Mouse (Mus musculus) forebrain, embryonic 15.5 days (tissue): Measurements from ENCODE around the gene H2-Q6. TPM values are rescaled to one million over a fixed set of nuclear protein-coding genes. Genes with fewer than 3 reads are reported as not detected.
"Not testable (repeated sequence)": the region's sequence is repeated elsewhere in the genome, so short reads cannot be mapped to it uniquely, and the experiment has no call there.

Experiments used
- ATAC-seq: fragments of 200-750 bp; cut with Nextera tagmentation; replicated peaks from 2 replicates; pipeline ENCODE4 v1.8.0; 2017; ENCODE audit warnings: mild to moderate bottlenecking, moderate TSS enrichment, moderate library complexity
- H3K27ac ChIP-seq: fragments of 300-500 bp; sonication (generic); replicated peaks from 2 replicates; pipeline ENCODE4 v1.5.1; 2015; ENCODE audit warnings: mild to moderate bottlenecking, inconsistent platforms
- H3K27me3 ChIP-seq: fragments of 300-500 bp; sonication (generic); 2 replicates; pipeline ENCODE4 v1.6.1; 2015; ENCODE audit warnings: inconsistent platforms
- H3K36me3 ChIP-seq: fragments of 300-500 bp; sonication (generic); 2 replicates; pipeline ENCODE4 v1.6.1; 2015; ENCODE audit warnings: mild to moderate bottlenecking, inconsistent platforms
- H3K4me1 ChIP-seq: fragments of 300-500 bp; sonication (generic); 2 replicates; pipeline ENCODE4 v1.6.1; 2015; ENCODE audit warnings: inconsistent platforms
- H3K4me2 ChIP-seq: fragments of 300-500 bp; sonication (generic); replicated peaks from 2 replicates; pipeline ENCODE4 v1.6.1; 2015; ENCODE audit warnings: mild to moderate bottlenecking, inconsistent platforms
- H3K4me3 ChIP-seq: fragments of 300-500 bp; sonication (generic); 2 replicates; pipeline ENCODE4 v1.5.1; 2015; ENCODE audit warnings: mild to moderate bottlenecking, inconsistent platforms
- H3K9ac ChIP-seq: fragments of 300-500 bp; sonication (generic); replicated peaks from 2 replicates; pipeline ENCODE4 v1.6.1; 2015; ENCODE audit warnings: mild to moderate bottlenecking, inconsistent platforms
- H3K9me3 ChIP-seq: fragments of 300-500 bp; sonication (generic); 2 replicates; pipeline ENCODE4 v1.6.1; 2016; ENCODE audit warnings: inconsistent platforms
- whole genome bisulfite sequencing: fragments of 180-500 bp; shearing (Covaris S2); methylation state at CpG from one replicate; pipeline ENCODE4 v1.1.7; 2015; ENCODE audit warnings: mixed read lengths; 5-methylcytosine and 5-hydroxymethylcytosine counted together
- polyA plus RNA-seq: library from polyadenylated mRNA; unstranded; fragments of >200 nt; fragmentation: Nextera tagmentation; extraction: Ambion mirVana; gene quantifications from 2 replicates; pipeline ENCODE4 v1.2.1, GENCODE M21; 2015

The H2-Q6 gene
- polyA plus RNA-seq, 1 experiment from 2014 or later = 0.53 TPM

GRCm38 (mm10) chr17:35438395-35438794 is 13.7 kb downstream of the H2-Q6 start:
- not testable (repeated sequence) for H3K4me2 ChIP-seq, H3K4me3 ChIP-seq, H3K36me3 ChIP-seq, H3K9me3 ChIP-seq, H3K4me1 ChIP-seq, ATAC-seq, H3K9ac ChIP-seq, H3K27ac ChIP-seq
- peaks cover 12% of the 10 kb centered on the region for H3K27me3 ChIP-seq
- 82% methylated on average over 2 of the region's 3 CpGs for WGBS

GRCm38 (mm10) chr17:35438885-35439284 is 14.2 kb downstream of the H2-Q6 start, which contains the start of gene H2-Q7:
Gene H2-Q7 (plus strand): TSS chr17:35439155.
- Histone ChIP-seq H3K27me3 (peaks cover 12% of the 10 kb centered on the region), H3K9ac (peak within 1 kb of the TSS; percentile 54), H3K4me2 (peak within 1 kb of the TSS; percentile 95), H3K4me3 (peak within 1 kb of the TSS; percentile 50)
- H3K9me3 ChIP-seq, H3K36me3 ChIP-seq, H3K27ac ChIP-seq, H3K4me1 ChIP-seq: not testable (repeated sequence)
- peak; percentile 89 for ATAC-seq
- WGBS = 3% methylated on average over 18 of the region's 18 CpGs

DNA sequence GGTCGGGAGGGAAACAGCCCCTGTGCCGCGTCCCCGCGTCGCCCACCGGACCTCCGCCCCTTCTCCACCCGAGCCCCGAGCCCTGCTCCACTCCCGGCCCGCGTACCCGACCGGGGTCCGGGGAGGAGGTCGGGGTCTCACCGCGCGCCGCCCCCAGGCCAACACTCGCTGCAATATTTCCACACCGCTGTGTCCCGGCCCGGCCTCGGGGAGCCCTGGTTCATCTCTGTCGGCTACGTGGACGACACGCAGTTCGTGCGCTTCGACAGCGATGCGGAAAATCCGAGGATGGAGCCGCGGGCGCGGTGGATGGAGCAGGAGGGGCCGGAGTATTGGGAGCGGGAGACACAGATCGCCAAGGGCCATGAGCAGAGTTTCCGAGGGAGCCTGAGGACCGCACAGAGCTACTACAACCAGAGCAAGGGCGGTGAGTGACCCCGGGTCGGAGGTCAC is 14.7 kb downstream of the H2-Q6 start:
- not testable (repeated sequence) for H3K27ac ChIP-seq, H3K4me1 ChIP-seq, H3K36me3 ChIP-seq, H3K9me3 ChIP-seq
- H3K9ac ChIP-seq = peak overlapping the region; percentile 54
- peak; percentile 64 for ATAC-seq
- H3K4me3 ChIP-seq = peak overlapping the region; percentile 50
- peaks cover 12% of the 10 kb centered on the region for H3K27me3 ChIP-seq
- H3K4me2 ChIP-seq = peak overlapping the region; percentile 95
- 1% methylated on average over 48 of the region's 48 CpGs for WGBS

- H3K4me3 ChIP-seq, ATAC-seq, H3K4me1 ChIP-seq, H3K9me3 ChIP-seq, H3K27ac ChIP-seq, H3K9ac ChIP-seq, H3K36me3 ChIP-seq: not testable (repeated sequence)
- H3K27me3 ChIP-seq = peaks cover 12% of the 10 kb centered on the region
- H3K4me2 ChIP-seq = 0 out of 2 replicates have a peak overlapping the region, but pooled peaks have one; percentile 95
- WGBS = 48% methylated on average over 27 of the region's 27 CpGs
Observed at GRCm38 (mm10) chr17:35439925-35440645, 15.4 kb downstream of the H2-Q6 start.

- peaks cover 12% of the 10 kb centered on the region for H3K27me3 ChIP-seq
- not testable (repeated sequence) for H3K4me1 ChIP-seq, H3K4me3 ChIP-seq, H3K36me3 ChIP-seq, H3K27ac ChIP-seq, H3K4me2 ChIP-seq, H3K9me3 ChIP-seq, ATAC-seq, H3K9ac ChIP-seq
- 100% methylated on average over 2 of the region's 2 CpGs for WGBS
Observed at GRCm38 (mm10) chr17:35442376-35442775, 17.7 kb downstream of the H2-Q6 start.

GRCm38 (mm10) chr17:35444510-35444909 is 19.9 kb downstream of the H2-Q6 start:
- H3K36me3 ChIP-seq, H3K27ac ChIP-seq, H3K9me3 ChIP-seq, H3K4me2 ChIP-seq, H3K4me1 ChIP-seq, ATAC-seq, H3K27me3 ChIP-seq, H3K4me3 ChIP-seq, H3K9ac ChIP-seq: not testable (repeated sequence)
- WGBS = 87% methylated on average over 2 of the region's 2 CpGs

GRCm38 (mm10) chr17:35458247-35458646 is 33.6 kb downstream of the H2-Q6 start:
- ATAC-seq, H3K9me3 ChIP-seq: not testable (repeated sequence)

GRCm38 (mm10) chr17:35460513-35461341 is 36.1 kb downstream of the H2-Q6 start:
- H3K9me3 ChIP-seq, H3K27me3 ChIP-seq, H3K4me3 ChIP-seq, H3K36me3 ChIP-seq, H3K4me1 ChIP-seq, H3K27ac ChIP-seq, H3K4me2 ChIP-seq, H3K9ac ChIP-seq: not testable (repeated sequence)
- 80% methylated on average over 2 of the region's 9 CpGs for WGBS
- ATAC-seq = peak; percentile 68

More at GRCm38 (mm10) chr17:35458247-35458646, 33.6 kb downstream of the H2-Q6 start:
- H3K27ac ChIP-seq, H3K4me2 ChIP-seq, H3K36me3 ChIP-seq, H3K27me3 ChIP-seq, H3K4me1 ChIP-seq, H3K9ac ChIP-seq, H3K4me3 ChIP-seq: not testable (repeated sequence)
- WGBS = no CpG with 5 or more reads among the region's 1 CpGs

- H3K4me2 ChIP-seq, H3K9me3 ChIP-seq, H3K4me3 ChIP-seq, H3K27ac ChIP-seq, H3K4me1 ChIP-seq, ATAC-seq, H3K9ac ChIP-seq, H3K36me3 ChIP-seq: not testable (repeated sequence)
- 9% methylated on average over 8 of the region's 8 CpGs for WGBS
- peaks cover 22% of the 10 kb centered on the region for H3K27me3 ChIP-seq
Observed at GRCm38 (mm10) chr17:35465651-35466050, 41.0 kb downstream of the H2-Q6 start.

GRCm38 (mm10) chr17:35468936-35469335 is 44.3 kb downstream of the H2-Q6 start:
- WGBS = 73% methylated on average over 3 of the region's 3 CpGs
- H3K4me3 ChIP-seq, H3K36me3 ChIP-seq, H3K9ac ChIP-seq, H3K9me3 ChIP-seq, H3K27ac ChIP-seq, H3K4me2 ChIP-seq, ATAC-seq: not testable (repeated sequence)
- H3K4me1 ChIP-seq = peaks cover 11% of the 10 kb centered on the region
- peaks cover 25% of the 10 kb centered on the region for H3K27me3 ChIP-seq

GRCm38 (mm10) chr17:35469842-35470751 is 45.4 kb downstream of the H2-Q6 start, which contains the start of gene H2-Q10:
Gene H2-Q10 (plus strand): TSS chr17:35470089.
- peak within 1 kb of the TSS; percentile 39 for H3K4me3 ChIP-seq
- WGBS = 1% methylated on average over 80 of the region's 80 CpGs
- H3K27me3 ChIP-seq = peaks cover 25% of the 10 kb centered on the region
- no peak within 1 kb of the TSS for H3K9ac ChIP-seq
- no peak within 1 kb of the TSS for H3K27ac ChIP-seq
- peak within 1 kb of the TSS; percentile 60 for H3K4me2 ChIP-seq
- H3K9me3 ChIP-seq = no peaks in the 10 kb centered on the region
- ATAC-seq = no peak
- H3K36me3 ChIP-seq = no peaks in the 10 kb centered on the region
- H3K4me1 ChIP-seq = peaks cover 11% of the 10 kb centered on the region
